Mouse (Mus musculus) ovary, postnatal 10 days (tissue): Measurements from ENCODE around the gene P2rx3.

Source experiments
- DNase-seq: peaks from one replicate; pipeline ENCODE4 v3.0.0; 2022; ENCODE audit warnings: low spot score

P2rx3 gene

DNA sequence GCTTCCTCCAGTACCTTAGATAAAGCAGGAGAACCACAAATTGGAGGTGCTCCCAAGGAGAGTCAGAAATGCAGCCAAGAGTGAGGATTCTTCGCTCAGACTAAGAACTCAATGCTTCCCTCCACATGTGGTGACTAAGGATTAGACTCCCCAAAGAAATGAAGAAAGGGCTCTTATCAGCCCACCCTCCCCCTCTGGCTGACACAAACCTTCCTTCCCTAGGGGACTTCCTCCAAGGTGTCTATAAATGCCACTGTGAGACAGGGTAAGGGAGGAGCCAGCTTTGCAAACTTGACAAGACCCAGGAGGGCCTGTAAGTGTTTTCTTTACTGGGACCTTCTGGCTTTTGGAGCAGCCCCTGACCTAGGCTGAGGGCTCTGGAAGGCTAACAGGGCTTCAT, 57.1 kb downstream of the P2rx3 start, which contains the start of gene Prg2:
TSS of gene Prg2 (plus strand) at position 274 of the 400 bp plus-strand sequence.
- DNase-seq, result no peak

DNA sequence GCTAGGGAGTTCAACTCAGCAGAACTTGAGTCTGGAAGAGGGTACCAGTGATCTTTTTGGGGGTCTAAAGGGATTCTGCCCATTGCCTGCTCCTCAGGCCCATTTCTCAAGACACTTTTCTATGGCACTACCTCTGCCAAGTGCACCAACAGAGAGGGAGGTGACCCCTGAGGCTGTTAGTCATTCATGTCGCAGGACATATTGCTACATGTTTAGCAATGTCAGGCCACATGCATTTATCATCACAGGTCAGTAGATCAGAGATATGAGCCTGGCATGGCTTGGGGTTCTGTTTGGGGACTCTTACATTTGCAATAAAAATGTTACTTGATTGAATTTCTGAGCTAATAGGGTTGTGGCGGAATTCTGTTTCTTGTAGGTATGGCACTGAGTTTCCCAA, 61.7 kb downstream of the P2rx3 start:
- DNase-seq, result no peak

DNA sequence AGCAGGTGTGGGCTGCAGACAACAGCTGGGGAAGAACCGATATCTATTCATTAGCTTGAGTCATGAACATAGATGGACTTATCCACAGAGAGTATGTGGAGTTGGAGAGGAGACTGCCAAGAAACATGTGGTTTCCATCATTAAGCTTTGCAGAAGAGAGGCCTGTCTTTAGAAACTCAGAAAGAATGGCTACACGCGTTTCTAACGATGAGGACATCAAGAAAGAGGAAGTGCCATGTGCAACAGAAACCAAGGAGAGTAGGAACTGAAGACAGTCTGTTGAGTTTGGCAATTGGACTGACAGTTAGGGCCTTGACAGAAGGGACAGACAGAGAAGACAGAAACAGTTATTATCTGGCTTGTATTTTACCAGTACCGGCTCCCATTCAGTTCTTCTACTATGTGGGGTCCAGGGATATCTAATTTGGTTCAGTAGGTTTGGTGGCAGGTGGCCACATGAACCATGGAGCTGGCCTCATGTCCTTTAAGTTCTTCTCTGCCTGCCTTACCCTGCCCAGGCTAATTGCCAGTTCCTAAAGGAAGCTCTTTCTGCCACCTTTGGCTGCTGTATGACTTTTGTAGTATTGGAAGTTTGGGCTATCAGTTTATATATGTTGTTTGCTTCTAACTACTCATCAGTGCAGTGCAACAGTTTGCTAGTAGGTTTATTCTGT, 69.8 kb downstream of the P2rx3 start:
- no peak for DNase-seq

DNA sequence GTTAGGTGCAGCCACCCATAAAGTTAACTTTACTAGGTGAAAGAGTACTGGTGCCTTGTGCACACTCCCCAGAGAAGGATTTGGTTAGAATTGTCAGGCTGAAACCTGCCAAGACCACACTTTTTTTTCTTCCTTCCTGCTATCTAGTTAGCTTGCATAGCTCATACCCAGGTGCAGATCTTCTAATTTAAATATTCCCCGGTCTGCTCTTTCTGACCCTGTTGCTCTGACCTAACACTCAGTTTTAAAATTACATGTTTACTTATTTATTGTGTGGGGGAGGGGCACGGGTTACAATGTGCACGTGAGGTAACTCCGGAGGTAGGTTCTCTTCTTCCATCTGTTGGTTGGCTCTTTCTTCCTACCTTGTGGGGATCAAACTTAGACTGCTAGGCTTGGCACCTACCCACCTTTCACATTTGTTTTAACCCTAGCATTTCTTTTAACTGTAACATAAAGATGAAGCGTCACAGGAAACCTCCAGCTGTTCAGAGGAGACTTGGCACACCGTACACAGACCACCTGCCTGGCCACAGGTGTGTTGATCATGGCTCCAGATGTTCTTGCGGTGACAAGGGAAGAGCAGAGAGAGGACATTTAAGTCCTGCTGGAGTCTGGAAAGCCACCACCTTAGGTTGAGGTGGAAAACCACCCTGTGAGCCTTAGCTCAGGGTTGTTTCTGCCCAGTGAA, 73.0 kb downstream of the P2rx3 start:
- DNase-seq, result no peak

DNA sequence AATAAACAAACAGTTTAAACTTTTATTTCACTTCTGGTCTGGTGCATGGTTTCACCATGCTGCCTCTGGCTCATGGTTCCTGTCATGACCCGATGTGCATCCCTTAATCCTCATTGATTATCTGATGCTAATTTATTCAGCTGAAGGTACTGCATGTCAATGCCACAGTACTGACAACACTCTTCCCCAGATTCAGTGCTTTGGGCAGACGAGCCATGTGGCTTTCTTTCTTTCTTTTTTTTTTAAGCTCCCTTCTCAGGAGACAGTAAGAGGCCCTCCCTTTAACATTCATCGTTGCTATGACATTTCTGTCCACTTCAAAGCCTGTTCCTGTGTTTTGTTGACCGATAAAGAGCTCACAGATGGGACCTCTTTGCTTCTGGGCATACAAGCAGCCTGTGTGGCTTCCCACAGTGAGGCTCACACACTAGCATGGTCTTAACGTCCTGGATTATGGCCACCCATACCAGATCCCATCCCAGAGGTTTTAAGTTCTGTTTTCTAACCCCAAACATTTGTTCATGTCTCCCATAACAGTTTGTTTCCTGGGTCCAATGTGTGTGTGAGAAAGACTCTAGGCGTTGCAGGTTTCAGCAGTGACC, 74.3 kb downstream of the P2rx3 start:
- DNase-seq, result no peak

DNA sequence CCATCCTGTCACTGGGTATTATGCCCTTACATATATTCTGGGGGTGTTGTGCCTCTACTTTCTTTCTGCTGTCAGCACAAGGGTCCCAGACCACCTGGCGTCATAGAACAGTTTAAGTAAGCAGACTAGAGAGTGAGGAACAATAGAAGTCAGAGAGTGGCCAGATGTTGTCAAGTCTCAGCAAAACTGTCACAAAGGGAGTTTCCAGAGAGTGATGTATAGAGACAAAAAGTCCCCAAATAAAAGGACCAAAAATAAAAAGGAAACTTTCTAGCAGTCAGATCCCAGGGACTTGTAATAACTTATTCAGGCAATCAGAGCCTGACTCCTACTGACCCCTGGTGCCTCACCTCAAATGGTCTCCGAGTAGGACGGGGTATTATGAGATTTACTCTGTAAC, 75.4 kb downstream of the P2rx3 start:
- DNase-seq, result no peak

DNA sequence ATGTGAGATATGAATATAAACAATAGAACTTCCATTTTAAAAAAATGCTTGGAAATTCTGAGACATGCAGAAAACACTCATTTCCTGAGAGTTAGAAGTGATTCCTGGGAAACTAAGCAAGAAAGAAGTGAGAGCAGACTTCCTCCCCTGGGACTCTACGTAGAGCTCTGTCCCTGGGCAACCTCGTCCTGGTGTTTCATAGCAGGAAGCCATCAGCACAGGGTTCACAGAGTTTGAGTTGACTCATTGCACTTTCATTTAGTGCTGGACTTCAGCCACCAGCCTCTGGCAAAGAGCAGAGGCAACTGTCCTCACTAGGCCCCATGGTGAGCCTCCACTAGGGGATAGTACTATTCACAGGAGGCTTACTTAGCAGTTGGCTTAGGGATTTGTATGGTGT, 76.0 kb downstream of the P2rx3 start:
- no peak for DNase-seq

DNA sequence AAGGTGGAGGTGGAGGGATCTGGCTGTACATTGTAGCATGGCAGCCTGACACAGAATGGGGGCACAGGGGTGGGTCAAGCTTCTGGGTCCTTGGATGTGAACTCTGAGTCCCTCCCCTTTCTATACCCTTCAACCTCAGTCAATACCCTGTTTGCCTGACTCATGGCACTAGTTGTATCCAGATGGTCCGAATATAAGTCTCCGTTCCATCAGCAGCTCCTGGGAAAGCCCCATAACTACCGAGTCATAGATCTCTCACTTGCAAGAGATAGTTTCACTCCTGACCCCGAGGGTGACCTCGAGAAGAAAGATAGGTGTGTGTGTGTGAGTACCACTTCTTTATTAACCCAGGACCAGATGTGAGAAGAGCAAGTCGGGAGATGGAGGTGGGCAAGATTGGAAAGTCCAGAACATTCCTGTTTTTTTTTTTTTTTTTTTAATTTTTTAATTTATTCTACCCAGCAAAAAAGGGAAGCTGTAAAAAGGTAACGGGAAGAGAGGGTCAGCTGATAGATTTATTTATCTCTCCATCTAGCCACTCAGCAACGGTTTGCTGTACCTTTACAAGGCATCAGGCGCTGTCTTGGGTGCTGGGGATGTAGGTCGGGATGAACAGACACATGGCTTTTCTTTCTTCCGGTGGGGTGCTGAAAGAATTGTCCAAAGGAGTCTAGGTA, 78.5 kb downstream of the P2rx3 start:
- DNase-seq, result no peak

DNA sequence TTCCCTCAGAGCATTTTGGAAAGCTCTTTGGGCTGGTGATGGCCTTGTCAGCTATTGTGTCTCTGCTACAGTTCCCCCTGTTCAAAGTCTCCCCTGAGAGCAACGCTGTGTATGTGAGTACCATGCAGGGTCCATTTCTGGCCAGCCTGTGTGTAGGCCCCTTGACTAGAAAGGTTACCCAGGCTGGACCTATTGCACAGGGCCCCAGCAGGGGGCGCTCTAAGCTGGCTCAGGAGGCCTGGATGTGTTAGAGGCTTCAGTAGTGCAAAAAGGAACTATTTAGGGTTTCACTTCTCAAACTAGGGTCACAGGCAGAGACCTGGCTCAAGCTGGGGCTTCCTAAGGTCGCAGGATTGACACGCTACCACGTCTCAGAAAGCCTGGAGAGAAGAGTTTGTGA, 81.0 kb downstream of the P2rx3 start:
- DNase-seq, result no peak

DNA sequence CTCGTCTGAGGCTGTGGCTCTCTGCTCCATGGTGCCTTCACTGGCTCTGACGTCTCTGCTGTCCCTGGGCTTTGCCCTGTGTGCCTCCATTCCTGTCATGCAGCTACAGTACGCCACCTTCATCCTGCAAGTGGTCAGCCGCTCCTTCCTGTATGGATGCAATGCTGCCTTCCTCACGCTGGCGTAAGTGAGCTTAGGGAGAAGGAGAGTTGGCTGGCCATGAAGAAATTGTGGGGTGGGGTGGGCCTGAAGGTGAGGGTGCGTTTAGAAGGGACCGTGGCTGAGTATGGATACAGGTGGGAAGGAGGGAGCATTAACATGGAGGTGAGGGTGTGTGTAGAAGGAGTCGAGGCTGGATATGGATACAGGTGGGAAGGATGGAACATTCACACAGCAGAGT, 81.8 kb downstream of the P2rx3 start:
- DNase-seq, result no peak

DNA sequence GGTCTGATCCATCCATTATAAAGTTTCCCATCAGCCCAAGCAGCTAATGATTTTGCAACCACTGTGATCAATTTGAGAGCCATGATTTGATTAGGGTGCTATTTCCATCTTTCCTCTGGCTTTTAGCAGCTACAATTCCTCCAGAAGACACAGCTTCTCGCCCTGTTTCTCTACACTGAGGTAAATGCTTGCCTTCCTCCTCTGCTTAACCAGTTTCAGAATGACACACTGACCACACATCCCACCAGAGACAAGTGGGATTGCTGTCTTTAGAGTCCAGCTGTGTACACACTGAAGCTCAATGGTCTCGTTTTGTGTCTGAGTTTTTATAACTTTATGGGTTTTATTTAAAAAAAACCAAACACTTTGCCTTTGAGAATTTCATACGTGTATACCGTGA, 84.6 kb downstream of the P2rx3 start:
- DNase-seq, result no peak

DNA sequence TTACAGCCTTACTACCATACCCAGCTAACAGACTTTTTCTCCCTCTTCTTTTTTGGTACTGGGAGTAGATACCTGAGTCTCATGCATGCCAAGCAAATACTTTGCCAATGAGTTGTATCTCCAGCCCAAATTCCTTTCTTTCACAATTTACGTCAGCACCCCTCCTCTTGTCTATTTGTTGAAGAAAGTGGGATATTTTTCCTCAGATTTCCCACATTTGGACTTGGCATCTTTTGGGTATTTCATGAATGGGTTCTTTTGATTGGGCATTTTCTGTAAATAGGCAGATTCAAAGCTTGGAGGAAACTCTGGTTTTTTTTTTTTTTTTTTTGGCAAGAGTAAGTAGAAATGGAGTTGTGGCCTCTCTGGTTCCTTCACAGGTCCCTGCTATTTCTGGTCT, 85.0 kb downstream of the P2rx3 start:
- no peak for DNase-seq

DNA sequence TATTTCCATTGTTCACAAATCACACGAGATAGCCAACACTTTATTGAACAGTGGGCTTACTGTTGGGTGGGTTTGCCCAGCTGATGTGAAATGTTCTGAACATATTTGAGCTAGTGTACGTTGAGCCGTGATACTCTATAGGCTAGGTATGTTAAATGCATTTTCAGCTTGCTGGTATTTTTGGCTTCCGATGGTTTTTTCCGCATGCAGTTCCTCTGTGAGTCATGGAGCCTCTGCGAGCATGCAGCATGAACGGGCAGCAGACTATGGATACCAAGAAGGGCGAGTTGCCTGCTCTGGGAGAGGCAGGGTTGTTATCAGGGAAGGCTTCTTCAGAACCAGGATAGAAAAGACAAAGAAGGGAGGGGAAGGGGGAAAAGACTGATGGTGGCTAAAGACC, 86.2 kb downstream of the P2rx3 start:
- DNase-seq, result no peak

DNA sequence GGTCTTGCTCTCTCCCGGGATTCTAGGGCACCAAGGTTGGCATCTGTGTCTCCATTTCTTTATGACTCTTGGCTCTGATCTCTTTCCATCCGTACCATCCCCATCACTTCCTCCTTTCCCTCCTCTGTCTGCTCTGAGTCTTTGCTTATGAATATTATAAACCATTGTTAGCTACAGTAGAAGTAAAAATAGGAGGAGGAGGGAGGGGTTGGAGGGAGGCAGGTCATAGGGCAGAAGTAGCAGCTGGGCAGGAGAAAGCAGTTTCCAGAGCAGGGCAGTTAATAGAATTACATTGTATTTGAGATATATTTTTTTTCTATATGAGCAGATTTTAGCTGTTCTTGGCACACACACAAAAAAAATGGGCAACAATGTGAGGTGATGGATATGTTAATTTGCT, 88.5 kb downstream of the P2rx3 start:
- no peak for DNase-seq
